Mouse (Mus musculus): ENCODE measurements around the gene Ghdc.

Gene Ghdc

GRCm38 (mm10) chr11:100746546-100746945 is 24.2 kb downstream of the Ghdc start:
- DNase-seq (ENCODE audit: low spot score): no peak

GRCm38 (mm10) chr11:100745085-100745484 is 25.7 kb downstream of the Ghdc start:
- no peak for DNase-seq (ENCODE audit: low spot score)

GRCm38 (mm10) chr11:100741348-100741747 is 29.4 kb downstream of the Ghdc start:
- no peak for DNase-seq (ENCODE audit: low spot score)

GRCm38 (mm10) chr11:100738749-100739148 is 32.0 kb downstream of the Ghdc start:
- DNase-seq (ENCODE audit: low spot score): no peak

GRCm38 (mm10) chr11:100738066-100738604 is 32.6 kb downstream of the Ghdc start, which contains the start of gene Rab5c:
TSS of gene Rab5c (minus strand) at chr11:100738215.
- peak; percentile 98 for DNase-seq (ENCODE audit: low spot score)

GRCm38 (mm10) chr11:100737105-100737733 is 33.5 kb downstream of the Ghdc start:
- no peak for DNase-seq (ENCODE audit: low spot score)

GRCm38 (mm10) chr11:100736746-100737080 is 34.0 kb downstream of the Ghdc start:
- DNase-seq (ENCODE audit: low spot score): no peak

DNA sequence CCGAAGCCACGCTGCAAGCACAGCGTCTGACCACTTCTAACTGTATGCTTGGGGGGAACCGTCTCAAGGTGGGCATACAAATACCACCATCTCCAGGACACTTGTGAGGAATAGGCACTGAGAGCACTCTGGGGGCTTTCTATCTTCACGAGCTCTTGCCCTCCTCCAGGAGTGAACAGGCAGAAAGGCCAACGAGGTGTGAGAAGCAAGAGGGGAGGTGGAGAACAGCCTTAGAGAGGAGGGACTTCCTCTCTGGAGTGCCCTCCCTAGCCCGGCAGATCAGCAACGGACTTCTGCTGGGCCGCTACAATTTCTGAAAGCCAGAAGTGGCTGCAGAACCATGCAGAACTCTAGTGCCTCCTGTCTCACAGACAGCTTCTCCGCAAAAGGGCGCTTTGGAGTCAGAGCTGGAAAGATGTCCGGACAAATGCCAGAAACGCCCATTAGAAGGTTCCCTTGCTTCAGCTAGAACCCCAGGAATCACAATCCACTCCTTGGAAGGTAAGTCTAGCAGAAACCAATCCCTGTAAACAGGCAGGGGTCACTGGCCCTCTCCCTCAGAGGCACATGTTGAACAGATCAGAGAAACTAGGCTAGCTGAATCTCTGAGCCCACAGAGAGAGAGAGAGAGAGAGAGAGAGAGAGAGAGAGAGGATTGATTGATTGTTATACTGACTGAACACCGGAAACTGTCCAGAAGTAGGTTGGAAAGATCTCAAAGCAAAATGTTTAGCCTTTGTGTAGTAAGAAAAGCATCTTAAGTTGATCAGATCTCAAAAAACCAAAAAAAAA is 34.6 kb downstream of the Ghdc start:
- DNase-seq (ENCODE audit: low spot score): no peak

DNA sequence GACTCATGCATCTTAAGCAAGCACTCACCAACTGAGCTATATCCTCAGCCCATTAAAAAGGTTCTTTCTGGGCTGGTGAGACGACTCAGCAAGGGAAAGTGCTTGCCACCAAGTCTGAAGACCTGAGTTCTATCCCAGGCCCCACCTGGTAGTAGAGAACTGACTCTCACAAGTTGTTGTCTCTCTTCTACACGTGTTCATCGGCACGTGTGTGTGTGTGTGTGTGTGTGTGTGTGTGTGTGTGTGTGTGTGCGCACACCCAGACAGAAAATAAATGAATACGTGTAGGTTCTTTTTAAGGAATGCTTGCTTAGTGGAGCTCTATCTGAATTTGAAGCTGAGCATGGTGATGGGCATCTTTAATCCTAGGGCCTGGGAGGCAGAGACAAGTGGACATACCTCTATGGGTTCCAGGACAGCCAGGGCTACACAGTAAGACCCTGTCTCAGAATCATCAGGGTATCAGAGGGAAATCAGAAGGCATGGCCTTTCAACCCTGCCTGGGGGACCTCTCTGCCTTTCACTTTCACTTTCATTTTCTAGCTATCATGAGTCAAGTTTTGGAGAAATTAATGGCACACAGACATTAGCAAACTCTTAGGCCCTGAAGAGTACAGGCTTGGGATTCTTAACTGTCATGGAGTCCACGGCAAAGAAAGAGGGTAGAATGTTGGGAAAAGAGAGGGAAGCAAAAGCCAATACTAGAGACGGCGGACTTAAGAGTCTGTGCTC is 35.5 kb downstream of the Ghdc start:
- DNase-seq (ENCODE audit: low spot score): no peak

DNA sequence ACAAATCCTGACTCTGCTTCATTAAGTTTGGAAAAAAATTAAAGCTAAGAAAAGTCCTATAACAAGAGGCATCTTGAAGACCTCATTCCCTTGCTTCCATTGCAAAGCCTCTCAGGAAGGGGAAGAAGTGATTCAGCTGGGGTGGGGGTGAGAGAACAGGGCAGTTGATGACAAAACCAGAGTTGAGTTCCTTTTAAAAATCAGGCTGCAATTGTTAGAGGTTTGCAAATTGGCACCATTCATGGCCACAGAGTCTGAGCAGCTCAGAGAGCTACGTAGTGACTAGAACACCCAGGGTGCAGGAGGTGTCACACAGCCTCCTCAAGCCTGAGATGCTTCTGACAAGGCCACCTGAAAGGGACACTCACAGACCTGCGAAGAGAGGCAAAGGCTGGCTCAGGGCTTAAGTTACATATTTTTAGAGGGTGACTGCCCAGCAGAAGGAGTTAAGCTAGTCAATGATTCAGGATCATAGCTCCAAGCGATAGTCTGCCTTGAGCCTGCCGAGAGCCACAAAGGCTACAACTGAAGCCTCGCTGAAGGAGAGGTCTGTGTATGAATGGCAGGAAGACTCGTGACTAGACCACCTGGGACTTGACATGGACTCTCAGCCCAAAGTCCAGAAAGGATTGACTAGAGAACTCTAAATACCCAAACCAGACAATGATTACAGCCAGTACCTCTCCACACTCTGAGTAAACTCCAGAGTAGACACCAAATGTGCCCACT is 40.1 kb downstream of the Ghdc start:
- DNase-seq (ENCODE audit: low spot score): no peak

DNA sequence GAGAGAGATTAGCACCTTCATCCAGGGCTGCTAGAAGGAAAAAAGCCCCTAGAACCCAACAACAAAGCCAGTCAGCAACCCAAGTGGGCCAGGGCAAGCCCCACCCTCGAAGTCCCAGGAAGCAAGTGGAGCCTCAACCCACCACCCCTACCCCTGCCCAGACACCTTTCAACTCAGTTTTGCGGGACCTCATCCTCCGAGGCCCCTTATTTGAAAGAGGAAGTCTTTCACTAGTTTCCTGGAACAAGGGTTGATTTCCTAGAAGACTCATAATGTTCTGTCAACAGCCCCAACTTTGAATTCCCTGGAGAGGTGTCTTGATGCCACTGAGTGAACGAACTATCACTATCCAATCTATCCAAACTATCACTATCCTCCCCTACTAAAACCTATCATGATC is 40.8 kb downstream of the Ghdc start:
- no peak for DNase-seq (ENCODE audit: low spot score)

DNA sequence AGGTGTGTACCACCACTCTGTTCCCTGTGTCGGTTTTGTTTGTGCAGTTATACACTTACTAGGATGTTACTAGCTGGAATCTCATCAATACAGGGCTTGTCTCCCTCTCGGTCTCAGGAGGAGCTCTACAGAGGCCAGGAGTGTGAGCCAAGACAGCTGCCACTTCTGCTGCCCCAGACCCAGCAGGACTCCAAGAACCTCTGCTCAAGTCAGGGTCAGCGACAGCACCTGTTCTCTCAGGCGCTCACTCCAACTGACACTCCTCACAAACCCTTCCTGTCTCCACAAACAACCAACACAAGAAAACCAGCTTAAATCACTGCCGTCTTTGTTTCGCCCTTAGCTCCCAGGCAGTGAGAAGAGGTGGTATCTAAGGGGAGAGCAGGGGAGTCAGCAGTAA is 42.2 kb downstream of the Ghdc start:
- no peak for DNase-seq (ENCODE audit: low spot score)

DNA sequence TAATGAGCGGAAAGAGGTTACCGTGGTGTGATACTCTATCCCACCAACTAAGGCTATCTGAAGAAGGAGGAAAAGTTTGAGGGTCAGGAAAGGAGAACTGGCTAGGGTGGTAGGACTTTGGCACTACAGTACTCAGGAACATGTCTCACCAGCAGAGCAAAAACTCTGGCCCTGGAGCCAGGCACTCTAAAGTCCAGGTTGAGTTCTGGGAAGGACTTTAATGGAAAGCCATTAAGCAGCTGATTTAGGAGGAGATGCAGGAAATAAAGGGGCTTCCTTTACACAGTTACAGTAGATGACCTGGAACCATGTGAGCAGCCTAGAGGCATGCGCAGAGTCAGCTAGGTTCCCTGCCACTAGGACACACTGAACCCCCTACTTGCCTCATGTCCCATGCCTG is 43.6 kb downstream of the Ghdc start:
- no peak for DNase-seq (ENCODE audit: low spot score)

- no peak for DNase-seq (ENCODE audit: low spot score)
Measured at GRCm38 (mm10) chr11:100724919-100725512, 45.7 kb downstream of the Ghdc start.

- DNase-seq (ENCODE audit: low spot score): no peak
Measured at GRCm38 (mm10) chr11:100722493-100723028, 48.2 kb downstream of the Ghdc start.

DNA sequence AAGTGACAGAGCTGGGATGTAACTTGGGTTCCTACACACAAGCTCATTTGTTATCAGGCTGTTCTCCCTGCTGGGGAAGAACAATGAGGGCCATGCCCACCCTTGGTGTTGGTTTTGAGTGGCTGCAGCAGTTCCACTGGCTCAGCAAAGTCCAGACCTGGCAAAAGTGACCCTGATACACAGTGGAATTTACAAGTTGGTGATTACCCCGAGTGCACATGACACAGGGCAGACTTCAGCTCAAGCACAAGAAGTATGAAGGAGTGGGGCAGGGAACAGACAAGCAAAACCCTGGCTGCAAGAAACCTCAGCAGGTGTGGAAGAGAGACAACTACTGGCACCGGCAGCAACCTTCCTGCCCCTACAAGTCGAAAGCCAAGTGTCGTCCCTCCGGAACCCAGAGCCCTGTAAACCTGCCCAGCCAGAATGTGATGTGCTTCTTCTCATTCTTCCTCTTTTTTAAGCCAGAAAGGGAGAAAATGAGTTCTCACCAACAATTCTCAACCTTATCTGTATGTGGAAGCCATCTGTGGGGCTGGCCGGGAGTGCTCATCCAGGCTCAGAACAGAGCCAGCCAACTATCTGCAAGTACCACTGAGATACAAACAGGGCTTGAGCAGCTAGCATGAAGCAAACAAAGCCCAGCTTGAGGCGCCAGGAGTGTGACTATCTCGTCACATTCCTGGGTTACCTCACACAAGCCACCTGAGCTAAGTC is 48.8 kb downstream of the Ghdc start:
- no peak for DNase-seq (ENCODE audit: low spot score)

- no peak for DNase-seq (ENCODE audit: low spot score)
Measured at GRCm38 (mm10) chr11:100721254-100721653, 49.5 kb downstream of the Ghdc start.

DNA sequence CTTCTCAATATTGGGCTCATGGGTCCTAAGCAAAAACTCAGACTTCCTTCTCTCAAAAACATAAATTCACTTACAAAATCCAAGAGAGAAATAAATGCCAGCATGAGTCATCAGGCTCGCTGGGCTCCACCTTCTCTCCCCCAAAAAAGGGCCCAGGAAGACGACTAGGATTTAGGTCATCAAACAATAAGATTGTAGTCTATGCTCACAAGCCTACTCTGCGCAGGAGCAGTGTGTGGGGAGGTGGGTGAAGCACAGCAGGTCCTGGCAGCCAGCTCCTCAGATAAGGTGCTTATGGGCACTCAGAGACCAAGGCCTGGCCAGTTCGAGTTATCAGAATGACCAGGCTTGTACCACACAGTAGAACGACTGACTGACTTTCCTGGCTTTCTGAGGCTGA is 50.4 kb downstream of the Ghdc start:
- DNase-seq (ENCODE audit: low spot score): no peak

GRCm38 (mm10) chr11:100719893-100720292 is 50.9 kb downstream of the Ghdc start:
- DNase-seq (ENCODE audit: low spot score): no peak

GRCm38 (mm10) chr11:100719312-100719711 is 51.4 kb downstream of the Ghdc start:
- no peak for DNase-seq (ENCODE audit: low spot score)

GRCm38 (mm10) chr11:100718866-100719265 is 51.9 kb downstream of the Ghdc start:
- DNase-seq (ENCODE audit: low spot score): no peak
